Mouse (Mus musculus) hematopoietic stem cell, adult 5-6 weeks (primary cell): Measurements from ENCODE around the gene C87436. TPM values are rescaled to one million over a fixed set of nuclear protein-coding genes. Genes with fewer than 3 reads are reported as not detected.

ENCODE experiments used
- ATAC-seq, 2 experiments: fragments of 125-278 bp in 1 of 2; replicated peaks in 1 of 2; 2 replicates each; pipeline ENCODE4 v1.8.0; 2016 to 2017; ENCODE audit warnings: inconsistent platforms in 2 of 2, mild to moderate bottlenecking in 2 of 2, moderate number of reproducible peaks in 2 of 2, low read depth in 1 of 2, moderate TSS enrichment in 1 of 2; ENCODE audit not compliant: low FRiP score in 2 of 2, poor library complexity in 2 of 2, severe bottlenecking in 2 of 2, insufficient read depth in 1 of 2, low TSS enrichment in 1 of 2
- total RNA-seq: library from RNA; stranded (forward); fragments of 172-1452, 232-1000 nt; gene quantifications from 2 replicates; pipeline ENCODE4 v1.2.3, GENCODE M21; 2017

C87436 gene
- total RNA-seq, 1 experiment from 2014 or later, result 30.8 TPM

- no peak for ATAC-seq
Measured at GRCm38 (mm10) chr6:86496585-86496984, 58.4 kb downstream of the C87436 start.

DNA sequence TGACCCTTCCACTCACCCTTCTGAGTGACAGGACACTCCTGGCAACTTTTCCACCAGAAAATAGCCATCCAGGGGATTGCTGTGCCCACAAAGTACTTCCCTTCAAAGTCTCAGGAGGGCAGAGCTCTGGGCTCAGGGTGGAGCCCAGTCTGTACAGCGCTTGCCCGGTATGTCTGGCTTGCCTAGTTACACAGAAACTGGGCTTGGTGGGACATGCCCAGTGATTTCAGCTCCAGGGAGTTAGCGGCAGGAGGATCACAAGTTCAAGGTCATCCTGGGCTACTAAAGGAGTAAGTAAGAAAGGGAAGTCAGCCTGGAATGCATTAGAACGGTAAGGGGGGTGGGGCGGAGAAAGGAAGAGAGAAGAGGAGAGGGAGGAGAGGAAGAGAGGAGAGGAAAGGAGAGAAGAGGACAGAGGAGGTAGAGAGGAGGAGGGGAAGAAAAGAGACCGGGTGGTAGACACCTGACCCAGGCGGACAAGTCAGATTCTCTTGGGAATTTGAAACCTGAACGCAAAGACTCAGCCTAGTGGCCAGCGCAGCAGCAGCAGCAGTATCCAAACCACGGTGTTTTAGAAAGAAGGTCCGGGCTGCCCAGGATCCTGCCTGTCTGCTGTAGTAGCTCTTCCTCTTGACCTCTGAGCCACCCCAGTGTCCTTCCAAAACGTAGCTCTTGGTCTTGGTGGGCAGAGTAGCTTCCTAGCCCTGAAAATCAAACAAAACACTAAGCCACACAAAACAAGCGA, 59.1 kb downstream of the C87436 start:
- peak; percentile 30 to 40; a peak in 3 of 4 replicates for ATAC-seq

GRCm38 (mm10) chr6:86497942-86498732, 60.0 kb downstream of the C87436 start:
- no peak for ATAC-seq

DNA sequence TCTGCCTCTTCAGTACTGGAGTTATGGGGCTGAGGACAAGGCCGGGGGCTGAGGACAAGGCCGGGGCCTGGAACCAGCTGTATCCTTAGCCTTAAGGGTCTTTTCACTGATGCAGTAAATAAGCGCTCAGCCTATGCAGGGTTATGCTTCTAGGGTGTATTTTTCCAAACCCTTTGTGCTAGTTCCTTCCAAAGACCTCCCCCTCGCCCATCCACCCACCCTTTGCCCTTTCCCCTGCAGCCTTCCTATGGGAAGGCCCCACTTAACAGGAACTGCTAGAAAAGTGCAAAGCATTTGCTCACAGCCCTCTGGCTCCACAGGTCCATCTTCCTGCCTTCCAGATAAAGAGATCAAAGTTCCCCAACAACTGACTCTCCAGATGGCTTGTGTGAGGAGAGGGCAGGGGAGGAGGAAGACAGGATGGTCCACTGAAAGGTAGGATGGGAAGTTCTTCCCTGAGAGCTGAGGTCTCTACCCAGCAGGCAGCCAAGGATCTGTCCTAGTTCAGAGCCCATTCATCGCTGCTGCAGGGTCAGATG, 61.5 kb downstream of the C87436 start:
- ATAC-seq, result no peak

DNA sequence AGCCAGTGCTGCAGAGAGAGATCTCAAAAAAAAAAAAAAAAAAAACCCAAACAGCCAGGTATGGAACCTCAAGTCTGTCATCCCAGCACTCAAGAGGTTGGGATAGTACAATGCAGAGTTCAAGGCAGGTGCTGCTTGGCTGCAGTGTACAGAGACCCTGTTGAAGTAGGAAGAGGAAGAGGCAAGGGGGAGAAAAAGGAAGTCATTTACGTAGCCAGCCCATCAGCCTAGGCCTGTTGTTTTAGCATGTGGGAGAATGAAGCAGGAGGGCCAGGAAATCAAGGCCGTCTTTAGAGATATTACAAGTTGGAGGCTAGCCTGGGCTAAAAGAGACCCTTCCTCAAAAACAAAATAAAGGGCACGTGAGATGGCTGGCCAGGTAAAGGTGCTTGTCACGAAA, 65.3 kb downstream of the C87436 start:
- peak; percentile 53 to 65; a peak in 2 of 4 replicates for ATAC-seq

GRCm38 (mm10) chr6:86505671-86506070, 67.5 kb downstream of the C87436 start:
- ATAC-seq, result no peak

- no peak for ATAC-seq
Measured at GRCm38 (mm10) chr6:86506309-86506708, 68.1 kb downstream of the C87436 start.

DNA sequence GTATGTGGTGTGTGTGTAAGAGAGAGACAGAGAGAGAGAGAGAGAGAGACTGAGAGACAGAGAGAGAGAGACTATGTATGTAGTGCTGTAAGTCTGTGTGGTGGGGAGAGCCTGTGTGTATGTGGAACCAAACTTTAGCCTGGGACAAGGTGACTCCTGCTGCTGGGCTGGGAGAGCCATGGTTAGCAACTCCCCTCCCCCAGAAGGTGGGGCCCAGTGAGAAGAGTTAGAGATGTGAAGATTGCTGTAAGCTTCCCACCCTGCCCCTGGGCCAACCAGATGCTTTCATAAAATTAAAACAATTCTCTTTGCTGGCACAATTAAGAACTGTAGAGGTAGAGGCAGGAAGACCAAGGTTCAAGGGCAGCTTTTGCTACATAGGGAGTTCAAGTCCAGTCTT, 68.9 kb downstream of the C87436 start:
- ATAC-seq, result no peak

- ATAC-seq, result no peak
Measured at GRCm38 (mm10) chr6:86508736-86509135, 70.6 kb downstream of the C87436 start.

DNA sequence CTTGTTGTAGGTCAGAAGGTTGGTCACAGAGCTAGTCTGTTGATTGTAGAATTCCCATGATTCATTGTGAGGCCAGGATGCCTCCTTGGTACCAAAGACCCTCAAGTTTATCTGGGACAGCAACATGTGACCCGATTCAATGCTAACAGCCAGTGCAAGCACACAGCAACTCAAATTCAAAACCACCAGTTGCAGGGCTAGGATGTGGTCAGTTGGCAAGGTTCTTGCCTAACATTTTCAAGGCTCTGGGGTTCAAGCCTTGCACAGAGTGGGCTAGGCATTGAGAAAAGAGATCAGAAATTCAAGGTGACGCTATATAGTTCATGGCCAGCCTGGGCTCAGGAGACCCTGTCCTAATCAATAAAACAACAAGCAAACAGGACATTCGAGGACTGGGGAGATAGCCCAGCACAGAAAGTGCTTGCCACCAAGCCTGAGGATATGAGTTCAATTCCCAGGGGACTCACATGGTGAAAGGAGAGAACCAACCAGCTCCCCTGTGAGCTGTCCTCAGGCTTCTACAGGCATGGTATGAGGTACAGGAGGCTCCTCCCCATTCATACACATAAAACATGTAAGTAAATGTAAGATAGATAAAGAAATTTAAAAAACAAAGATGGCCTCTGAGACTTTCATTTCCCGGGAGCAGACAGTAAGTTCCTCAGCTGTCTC, 71.2 kb downstream of the C87436 start:
- ATAC-seq, result peak in 1 of 2 experiments; percentile 45; a peak in 1 of 4 replicates

DNA sequence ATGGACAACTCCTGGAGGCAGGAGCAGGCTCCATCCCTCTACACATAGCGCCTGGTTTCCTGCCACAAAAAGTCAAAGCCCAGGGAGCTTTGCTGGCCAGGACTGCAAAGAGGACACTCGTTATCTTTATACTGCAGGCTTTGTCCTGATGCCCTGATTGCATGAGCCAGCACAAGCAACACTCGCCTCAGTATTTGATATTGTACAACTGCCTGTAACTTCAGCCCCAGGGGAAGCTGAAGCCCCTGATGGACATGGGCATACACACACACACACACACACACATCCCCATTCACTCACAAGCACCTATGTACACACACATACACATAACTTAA, 71.7 kb downstream of the C87436 start:
- ATAC-seq, result no peak

GRCm38 (mm10) chr6:86510979-86511378, 72.8 kb downstream of the C87436 start:
- no peak; a peak in 1 of 4 replicates for ATAC-seq

DNA sequence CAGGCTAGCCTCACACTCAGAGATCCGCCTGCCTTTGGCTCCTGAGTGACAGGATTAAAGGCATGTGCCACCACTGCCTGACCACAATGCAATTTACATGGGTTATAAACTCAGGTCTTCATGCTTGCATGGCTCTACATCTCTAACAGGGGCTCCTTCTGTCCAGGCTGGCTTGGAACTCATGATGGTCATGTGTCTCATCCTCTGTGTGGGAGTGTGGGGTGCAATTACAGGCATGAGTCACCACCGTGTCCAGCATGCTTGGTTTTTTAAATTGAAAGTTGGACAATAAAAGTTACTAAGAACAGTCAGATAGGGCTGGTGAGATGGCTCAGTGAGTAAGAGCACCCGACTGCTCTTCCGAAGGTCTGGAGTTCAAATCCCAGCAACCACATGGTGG, 75.1 kb downstream of the C87436 start:
- ATAC-seq, result no peak

GRCm38 (mm10) chr6:86516021-86516420, 77.8 kb downstream of the C87436 start:
- ATAC-seq, result no peak

DNA sequence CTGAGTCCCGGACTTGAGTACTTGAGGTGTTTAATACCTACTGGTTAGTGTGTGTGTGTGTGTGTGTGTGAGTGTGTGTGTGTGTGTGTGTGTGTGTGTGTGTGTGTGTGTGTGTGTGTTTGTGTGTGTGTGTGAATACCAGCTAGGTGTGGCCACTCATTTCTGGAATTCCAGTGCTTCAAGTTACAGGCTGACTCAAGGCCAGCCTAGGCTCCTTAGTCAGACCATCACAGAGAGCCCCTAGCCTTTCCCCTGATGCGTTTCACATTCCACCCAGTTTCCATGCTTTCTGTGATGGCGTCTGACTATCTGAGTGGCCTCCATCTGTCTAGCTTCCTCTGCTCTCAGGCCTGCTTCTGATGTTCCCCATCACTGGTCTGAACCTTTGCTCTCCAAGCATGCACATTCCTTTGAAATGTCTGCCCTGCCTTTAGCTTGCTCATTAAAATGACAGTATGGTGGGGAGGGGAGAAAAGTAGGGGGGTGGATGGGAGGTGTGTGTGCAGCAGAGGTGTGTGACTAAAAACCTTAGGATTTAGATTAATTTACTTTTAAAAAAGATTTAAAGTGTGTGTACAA, 81.7 kb downstream of the C87436 start:
- ATAC-seq, result no peak

DNA sequence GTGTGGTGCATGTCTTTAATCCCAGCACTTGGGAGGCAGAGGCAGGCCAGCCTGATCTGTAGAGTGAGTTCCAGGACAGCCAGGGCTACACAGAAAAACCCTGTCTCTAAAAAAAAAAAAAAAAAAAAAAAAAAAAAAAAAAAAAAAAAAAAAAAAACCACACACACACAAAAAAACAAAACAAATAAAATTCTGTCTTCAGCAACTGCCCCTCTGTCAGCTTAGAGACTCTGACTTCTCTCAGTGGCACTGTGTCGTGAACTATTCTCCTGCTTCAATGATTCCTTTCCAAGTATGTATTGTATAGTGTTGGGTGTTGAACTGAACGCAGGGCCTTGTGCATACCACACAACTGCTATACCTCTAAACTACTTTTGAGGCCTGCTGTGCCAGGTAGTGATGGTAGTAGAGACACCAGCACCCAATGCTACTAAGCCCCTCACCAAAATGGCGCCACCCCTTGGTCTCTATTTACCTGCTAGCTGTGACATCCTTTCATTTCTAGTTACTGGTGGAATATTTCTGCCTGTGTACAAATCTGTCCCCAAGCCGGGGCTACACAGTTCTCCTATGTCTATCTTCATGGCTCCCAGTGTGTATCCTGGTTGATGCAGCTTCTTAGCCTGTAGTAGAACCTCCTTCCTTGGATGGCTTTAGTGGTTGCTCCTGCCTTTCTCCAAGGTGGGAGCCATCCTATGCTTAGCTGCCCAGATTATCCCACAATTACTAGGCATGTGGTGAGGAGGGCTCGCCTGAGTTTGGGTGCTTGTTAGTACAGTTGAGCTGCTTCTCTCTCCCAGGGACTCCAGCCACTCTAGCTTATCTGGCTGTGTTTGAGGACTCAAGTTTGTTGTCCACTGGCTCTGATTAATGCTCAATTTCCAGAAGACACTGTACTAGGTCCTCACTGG, 84.1 kb downstream of the C87436 start:
- ATAC-seq, result no peak
